In the genomic region with DNA sequence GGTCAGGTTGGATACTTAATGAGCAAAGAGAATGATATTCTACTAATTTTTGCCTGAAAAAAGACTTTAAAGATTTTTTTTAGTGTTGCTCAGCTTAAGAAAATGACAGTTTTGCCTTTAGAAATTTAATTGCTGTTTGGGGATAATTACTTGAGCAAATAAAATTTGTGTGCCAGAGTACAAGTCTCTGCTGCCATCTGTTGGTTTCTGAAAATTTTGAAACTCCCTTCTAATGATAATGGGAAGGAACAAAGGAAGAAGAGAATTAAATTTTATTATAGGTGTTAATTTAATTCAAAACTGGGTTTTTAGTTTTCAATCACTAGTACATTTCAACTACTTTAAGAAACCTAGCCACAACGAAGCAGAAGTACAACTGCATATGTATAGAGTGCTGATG, we compare ENCODE assay signal across 24 mouse cellular contexts.
"Had no signal": no experiment of that assay in that cellular context is flagged by ENCODE, and none has a peak within 500 bp of the region (broad histone marks: within the 10 kb centered on the region; RNA-seq: fewer than 3 reads in every experiment).

No protein-coding gene starts in this region.

- H3K36me3 ChIP-seq: limb, embryonic 10.5 days; limb, embryonic 13.5 days; liver, embryonic 12.5 days; liver, embryonic 15.5 days; lung, embryonic 15.5 days; midbrain, embryonic 12.5 days; neural tube, embryonic 12.5 days; neural tube, embryonic 15.5 days had no signal

- DNase-seq: kidney, adult 11 months; kidney, adult 8-10 months; kidney, postnatal 14 days; kidney, postnatal 4 days; layer of hippocampus, postnatal 36 days; liver; lung, adult 18-20 months; lung, postnatal 10 days; lung, postnatal 36 days; right cerebral cortex, adult 18-20 months; right cerebral cortex, postnatal 14 days; right cerebral cortex, postnatal 4 days; thymus, adult 2 months; thymus, postnatal 14 days; thymus, postnatal 4 days had no signal

- H3K9ac ChIP-seq: limb, embryonic 13.5 days; liver, embryonic 12.5 days; liver, embryonic 15.5 days; lung, embryonic 15.5 days; midbrain, embryonic 12.5 days; neural tube, embryonic 12.5 days; neural tube, embryonic 15.5 days had no signal

- H3K27ac ChIP-seq: limb, embryonic 10.5 days; limb, embryonic 13.5 days; liver, embryonic 12.5 days; liver, embryonic 15.5 days; lung, embryonic 15.5 days; midbrain, embryonic 12.5 days; neural tube, embryonic 12.5 days; neural tube, embryonic 15.5 days; stomach, postnatal 0 days had no signal

- H3K4me2 ChIP-seq: limb, embryonic 13.5 days; liver, embryonic 12.5 days; liver, embryonic 15.5 days; lung, embryonic 15.5 days; midbrain, embryonic 12.5 days; neural tube, embryonic 12.5 days; neural tube, embryonic 15.5 days had no signal

- H3K27me3 ChIP-seq: limb, embryonic 13.5 days; liver, embryonic 12.5 days; liver, embryonic 15.5 days; lung, embryonic 15.5 days; midbrain, embryonic 12.5 days; neural tube, embryonic 12.5 days; neural tube, embryonic 15.5 days had no signal

- H3K4me1 ChIP-seq: limb, embryonic 10.5 days; limb, embryonic 13.5 days; liver, embryonic 12.5 days; liver, embryonic 15.5 days; lung, embryonic 15.5 days; midbrain, embryonic 12.5 days; neural tube, embryonic 12.5 days; neural tube, embryonic 15.5 days had no signal

- H3K9me3 ChIP-seq: limb, embryonic 10.5 days; limb, embryonic 13.5 days; liver, embryonic 12.5 days; liver, embryonic 15.5 days; lung, embryonic 15.5 days; midbrain, embryonic 12.5 days; neural tube, embryonic 12.5 days; neural tube, embryonic 15.5 days had no signal

- H3K4me3 ChIP-seq: limb, embryonic 10.5 days; limb, embryonic 13.5 days; liver, embryonic 12.5 days; liver, embryonic 15.5 days; lung, embryonic 15.5 days; midbrain, embryonic 12.5 days; neural tube, embryonic 12.5 days; neural tube, embryonic 15.5 days had no signal

- ATAC-seq: liver, embryonic 12.5 days had no signal
